Mouse (Mus musculus) CD8-positive naive resting alpha-beta T cell, adult 57 days (primary cell): ENCODE results near the gene Btbd35f10. TPM values are rescaled to one million over a fixed set of nuclear protein-coding genes. Genes with fewer than 3 reads are reported as not detected.

Experiments
- total RNA-seq: library from RNA; stranded (reverse); gene quantifications from one replicate; pipeline ENCODE4 v1.2.4, GENCODE M21; 2023

Btbd35f10 gene
- total RNA-seq, result not detected

DNA sequence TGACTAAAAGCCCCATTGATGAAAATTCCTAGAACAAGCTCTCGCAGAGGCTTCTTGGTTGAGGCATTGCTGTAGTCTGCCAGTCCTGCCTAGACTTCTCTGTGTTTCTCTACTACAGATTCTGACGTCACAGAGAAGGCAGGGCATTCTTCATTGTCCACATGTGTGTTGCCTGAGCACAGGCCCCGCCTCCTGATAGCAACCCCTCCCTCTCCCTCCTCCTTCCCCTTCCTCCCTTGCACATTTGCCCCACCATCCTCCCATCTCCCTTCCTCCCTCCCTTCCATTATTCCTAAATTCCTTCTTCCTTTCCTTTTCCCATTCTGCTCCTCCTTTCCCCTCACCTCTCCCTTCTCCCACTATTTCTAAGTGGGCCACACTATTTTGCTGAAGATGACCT lies at the start of gene Btbd35f10:
TSS of gene Btbd35f10 (minus strand) at position 101 of the 400 bp plus-strand sequence.

Other genes with a start within 250 kb of the Btbd35f10 start
- not detected for gene Btbd35f18, start 52.7 kb downstream of the Btbd35f10 start, total RNA-seq
- gene Btbd35f16, start 204.1 kb upstream of the Btbd35f10 start, total RNA-seq, result not detected